Mouse (Mus musculus): ENCODE results near the gene Otop3.

Otop3 gene

GRCm38 (mm10) chr11:115393721-115394325 lies 59.3 kb downstream of the Otop3 start:
- DNase-seq (ENCODE audit: low spot score in 2 of 2): no peak

Measured in urinary bladder, postnatal 36 days (tissue).